Mouse (Mus musculus) kidney, postnatal 0 days (tissue): ENCODE data around the gene Ttc29. TPM values are rescaled to one million over a fixed set of nuclear protein-coding genes. Genes with fewer than 3 reads are reported as not detected.

Experiments used
- ATAC-seq: fragments of 200-750 bp; cut with Nextera tagmentation; replicated peaks from 2 replicates; pipeline ENCODE4 v1.8.0; 2017; ENCODE audit warnings: low read depth, moderate number of reproducible peaks, moderate TSS enrichment, moderate library complexity; ENCODE audit not compliant: low FRiP score
- DNase-seq: peaks from one replicate; pipeline ENCODE4 v3.0.0-alpha.2; 2016; ENCODE audit warnings: low spot score
- H3K27ac ChIP-seq: fragments of 300-500 bp; sonication (generic); 2 replicates; pipeline ENCODE4 v1.5.1; 2014; ENCODE audit warnings: mild to moderate bottlenecking
- H3K27me3 ChIP-seq: fragments of 300-500 bp; sonication (generic); 2 replicates; pipeline ENCODE4 v1.6.1; 2014; ENCODE audit warnings: low read length, mixed read lengths; ENCODE audit not compliant: insufficient read depth
- H3K36me3 ChIP-seq: fragments of 300-500 bp; sonication (generic); 2 replicates; pipeline ENCODE4 v1.6.1; 2014; ENCODE audit warnings: low read length, mixed read lengths; ENCODE audit not compliant: insufficient read depth
- H3K4me1 ChIP-seq: fragments of 300-500 bp; sonication (generic); replicated peaks from 2 replicates; pipeline ENCODE4 v1.6.1; 2014; ENCODE audit warnings: antibody characterized with exemption, low read length, mixed read lengths; ENCODE audit not compliant: insufficient read depth
- H3K4me2 ChIP-seq: fragments of 300-500 bp; sonication (generic); 2 replicates; pipeline ENCODE4 v1.6.1; 2014; ENCODE audit warnings: mild to moderate bottlenecking, low read length, moderate library complexity, mixed read lengths
- H3K4me3 ChIP-seq: fragments of 300-500 bp; sonication (generic); replicated peaks from 2 replicates; pipeline ENCODE4 v1.5.1; 2014; ENCODE audit warnings: low read depth, low read length
- H3K9ac ChIP-seq: fragments of 300-500 bp; sonication (generic); 2 replicates; pipeline ENCODE4 v1.6.1; 2014; ENCODE audit warnings: low read depth, low read length
- H3K9me3 ChIP-seq: fragments of 300-500 bp; sonication (generic); replicated peaks from 2 replicates; pipeline ENCODE4 v1.6.1; 2016; ENCODE audit warnings: low read length, inconsistent platforms, mixed read lengths
- CTCF ChIP-seq: IDR thresholded peaks from 2 replicates; pipeline ENCODE4 v1.5.1; 2016; ENCODE audit warnings: antibody characterized with exemption, low read depth, mild to moderate bottlenecking, moderate library complexity
- WGBS: fragments of 180-500 bp; shearing (Covaris S2); extraction: QIAGEN DNeasy Blood & Tissue Kit; methylation state at CpG from one replicate; pipeline ENCODE4 v1.1.7; 2014; 5-methylcytosine and 5-hydroxymethylcytosine counted together
- polyA plus RNA-seq: library from polyadenylated mRNA; unstranded; fragments of >200 nt; fragmentation: Nextera tagmentation; extraction: Ambion mirVana; gene quantifications from 2 replicates; pipeline ENCODE4 v1.2.1, GENCODE M21; 2015

Ttc29 gene
- polyA plus RNA-seq, 1 experiment from 2014 or later: 0.20 TPM

GRCm38 (mm10) chr8:78433318-78433717 is 220.2 kb downstream of the Ttc29 start:
- no peak overlapping the region for H3K9ac ChIP-seq
- TF ChIP-seq CTCF: no peak
- H3K27ac ChIP-seq: no peak overlapping the region
- peaks cover 71% of the 10 kb centered on the region for H3K27me3 ChIP-seq
- no peaks in the 10 kb centered on the region for H3K4me1 ChIP-seq
- H3K4me3 ChIP-seq: no peak overlapping the region
- H3K9me3 ChIP-seq: no peaks in the 10 kb centered on the region
- no peak for DNase-seq
- H3K36me3 ChIP-seq: no peaks in the 10 kb centered on the region
- ATAC-seq: no peak
- no peak overlapping the region for H3K4me2 ChIP-seq
- WGBS: 9% methylated on average over 5 of the region's 5 CpGs

GRCm38 (mm10) chr8:78434340-78434739 is 221.2 kb downstream of the Ttc29 start:
- DNase-seq (no peak), ATAC-seq (no peak)
- H3K36me3 ChIP-seq: no peaks in the 10 kb centered on the region
- WGBS: 2% methylated on average over 8 of the region's 8 CpGs
- no peak overlapping the region for H3K4me3 ChIP-seq
- H3K9me3 ChIP-seq: no peaks in the 10 kb centered on the region
- H3K27me3 ChIP-seq: peaks cover 71% of the 10 kb centered on the region
- TF ChIP-seq CTCF: no peak
- no peaks in the 10 kb centered on the region for H3K4me1 ChIP-seq
- H3K27ac ChIP-seq: no peak overlapping the region
- no peak overlapping the region for H3K9ac ChIP-seq
- no peak overlapping the region for H3K4me2 ChIP-seq

- Histone ChIP-seq H3K9me3 (no peaks in the 10 kb centered on the region), H3K4me2 (no peak overlapping the region), H3K4me1 (no peaks in the 10 kb centered on the region), H3K27ac (no peak overlapping the region), H3K27me3 (peaks cover 65% of the 10 kb centered on the region), H3K36me3 (no peaks in the 10 kb centered on the region), H3K9ac (no peak overlapping the region), H3K4me3 (no peak overlapping the region)
- 1% methylated on average over 62 of the region's 62 CpGs for WGBS
- DNase-seq (no peak), ATAC-seq (no peak)
- TF ChIP-seq CTCF: no peak
Measured at GRCm38 (mm10) chr8:78434823-78435623, 221.9 kb downstream of the Ttc29 start.

GRCm38 (mm10) chr8:78435624-78435960 is 222.5 kb downstream of the Ttc29 start:
- H3K4me2 ChIP-seq: peak overlapping the region; percentile 59; the same call in 1 of the 2 replicates
- no peaks in the 10 kb centered on the region for H3K36me3 ChIP-seq
- TF ChIP-seq CTCF: no peak
- no peak overlapping the region for H3K4me3 ChIP-seq
- under 1% methylated on average over 18 of the region's 18 CpGs for WGBS
- no peak overlapping the region for H3K27ac ChIP-seq
- DNase-seq: no peak
- no peaks in the 10 kb centered on the region for H3K9me3 ChIP-seq
- H3K4me1 ChIP-seq: no peaks in the 10 kb centered on the region
- H3K9ac ChIP-seq: no peak overlapping the region
- ATAC-seq: no peak
- H3K27me3 ChIP-seq: peaks cover 70% of the 10 kb centered on the region

- no peak within 1 kb of the TSS for H3K27ac ChIP-seq
- DNase-seq: peak; percentile 41
Measured at GRCm38 (mm10) chr8:78436071-78436651, 223.1 kb downstream of the Ttc29 start, which contains the start of gene Pou4f2. TSS of gene Pou4f2 (minus strand) at chr8:78436645.

GRCm38 (mm10) chr8:78436661-78437060 is 223.6 kb downstream of the Ttc29 start:
- no peak for DNase-seq
- H3K27me3 ChIP-seq: peaks cover 71% of the 10 kb centered on the region
- no peak for TF ChIP-seq CTCF
- WGBS: 0% methylated on average over 18 of the region's 25 CpGs
- peak overlapping the region; percentile 59 for H3K4me2 ChIP-seq
- H3K4me1 ChIP-seq: no peaks in the 10 kb centered on the region
- ATAC-seq: no peak
- no peaks in the 10 kb centered on the region for H3K36me3 ChIP-seq
- H3K9me3 ChIP-seq: no peaks in the 10 kb centered on the region
- no peak overlapping the region for H3K9ac ChIP-seq
- 0 out of 2 replicates have a peak overlapping the region, but pooled peaks have one; percentile 34 for H3K4me3 ChIP-seq
- H3K27ac ChIP-seq: no peak overlapping the region

More at GRCm38 (mm10) chr8:78436071-78436651, 223.1 kb downstream of the Ttc29 start, which contains the start of gene Pou4f2:
- Histone ChIP-seq H3K4me1 (no peaks in the 10 kb centered on the region), H3K36me3 (no peaks in the 10 kb centered on the region), H3K4me3 (peak within 1 kb of the TSS; percentile 34), H3K9me3 (no peaks in the 10 kb centered on the region), H3K27me3 (peaks cover 70% of the 10 kb centered on the region), H3K9ac (no peak within 1 kb of the TSS), H3K4me2 (peak within 1 kb of the TSS; percentile 59)
- ATAC-seq: no peak
- no peak for TF ChIP-seq CTCF
- WGBS: 0% methylated on average over 49 of the region's 54 CpGs
